Mouse (Mus musculus): ENCODE measurements around the gene Khdrbs2.

Gene Khdrbs2

DNA sequence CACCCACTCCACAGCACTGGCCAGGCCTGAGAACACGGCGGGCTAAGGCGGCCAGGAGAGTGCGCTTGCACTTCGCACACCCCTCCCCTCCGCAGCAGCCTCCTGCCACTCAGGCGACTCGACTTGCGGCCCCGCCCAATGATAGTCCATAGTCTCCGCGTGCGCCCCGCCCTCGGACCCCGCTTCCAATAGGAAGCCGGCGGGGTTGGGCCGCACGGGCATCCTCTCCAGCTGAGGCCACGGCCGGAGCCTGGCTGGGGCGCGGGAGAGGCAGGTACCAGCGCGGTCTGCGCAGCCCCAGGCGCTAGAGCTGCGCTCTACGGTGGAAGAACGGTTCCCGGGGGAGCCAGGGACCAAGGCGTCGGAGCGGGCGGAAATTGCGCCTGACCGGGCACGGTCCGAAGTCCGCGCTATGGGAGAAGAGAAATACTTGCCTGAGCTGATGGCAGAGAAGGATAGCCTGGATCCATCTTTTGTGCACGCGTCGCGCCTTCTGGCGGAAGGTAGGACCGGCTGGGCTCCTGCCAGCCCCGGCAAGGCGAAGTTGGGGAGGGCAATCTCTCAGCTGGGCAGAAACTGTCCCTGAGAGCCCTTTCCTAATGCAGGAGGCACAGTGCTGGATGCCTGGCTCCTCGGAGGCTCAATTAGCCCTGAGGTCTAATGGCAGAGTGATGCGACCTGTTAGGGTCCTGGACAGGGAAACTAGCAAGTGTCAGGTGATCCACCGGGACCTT, at the start of gene Khdrbs2:
TSS of gene Khdrbs2 (plus strand) at position 209 of the 734 bp plus-strand sequence.
- DNase-seq (ENCODE audit: low spot score) = peak; percentile 63

DNA sequence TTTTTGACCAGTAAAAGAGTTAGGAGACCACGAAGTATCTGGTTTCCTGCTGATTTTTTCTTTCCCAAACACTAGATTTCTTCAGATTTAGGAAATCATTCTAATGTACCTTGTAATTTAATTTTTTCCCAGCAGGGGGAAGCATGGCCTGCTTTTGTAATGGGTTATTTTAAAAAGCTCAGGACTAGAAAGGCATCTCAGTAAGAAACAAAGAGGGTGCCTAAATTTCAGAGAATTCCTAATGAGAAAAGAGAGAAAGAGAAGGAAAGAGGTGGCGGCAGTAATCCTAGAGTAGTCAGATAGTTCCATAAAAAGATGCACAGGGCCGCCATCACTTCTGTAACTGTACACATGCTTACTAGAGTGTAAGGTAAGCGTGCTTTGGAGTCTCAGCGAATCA, 2.1 kb downstream of the Khdrbs2 start:
- peak; percentile 73 for DNase-seq (ENCODE audit: low spot score)

DNA sequence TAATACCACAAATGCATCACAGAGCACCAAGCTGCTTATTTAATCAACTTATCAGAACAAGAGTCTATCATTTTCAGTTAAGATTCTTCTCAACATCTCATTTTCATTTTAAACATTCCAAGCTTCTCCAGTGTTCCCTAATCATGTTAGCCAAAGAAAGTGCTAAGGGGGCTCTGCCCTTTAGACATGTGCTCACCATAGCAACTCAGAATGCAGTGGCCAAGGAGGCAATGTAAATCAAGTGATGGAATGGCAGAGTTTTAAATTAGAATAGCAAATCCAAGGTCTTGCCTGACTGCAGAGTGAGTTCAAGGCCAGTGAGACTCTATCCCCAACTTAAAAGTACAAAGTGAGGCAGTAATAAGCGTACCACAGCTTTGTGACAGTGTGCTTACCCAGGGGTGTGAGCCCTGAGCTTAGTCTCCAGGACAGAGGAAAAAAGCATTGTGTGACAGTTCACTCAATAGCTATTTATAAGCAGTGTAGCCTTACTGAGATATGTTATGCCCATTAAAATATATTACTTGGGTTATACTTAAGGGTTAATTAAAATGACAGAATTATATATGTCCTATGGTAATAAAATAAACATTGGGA, 27.2 kb downstream of the Khdrbs2 start:
- DNase-seq (ENCODE audit: low spot score) = no peak

DNA sequence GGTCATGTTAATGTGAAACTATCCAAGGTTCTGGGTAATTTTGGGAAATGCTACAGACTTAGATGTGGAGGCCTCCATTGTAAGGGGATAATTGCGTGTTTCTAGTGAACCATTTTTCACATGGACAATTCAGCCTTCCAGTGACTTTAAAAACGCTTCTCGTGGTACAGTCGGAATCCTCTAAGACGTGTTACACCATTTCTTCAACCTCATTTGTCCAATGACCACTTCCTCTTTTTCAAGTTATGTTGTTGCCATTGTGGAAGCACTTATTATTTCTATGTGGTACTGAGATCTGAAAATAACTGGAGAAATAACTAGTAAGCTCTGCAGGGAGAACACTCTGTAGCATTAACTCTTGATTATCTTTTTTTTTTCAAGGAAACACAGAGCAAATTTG, 75.9 kb downstream of the Khdrbs2 start:
- no peak for DNase-seq (ENCODE audit: low spot score)

DNA sequence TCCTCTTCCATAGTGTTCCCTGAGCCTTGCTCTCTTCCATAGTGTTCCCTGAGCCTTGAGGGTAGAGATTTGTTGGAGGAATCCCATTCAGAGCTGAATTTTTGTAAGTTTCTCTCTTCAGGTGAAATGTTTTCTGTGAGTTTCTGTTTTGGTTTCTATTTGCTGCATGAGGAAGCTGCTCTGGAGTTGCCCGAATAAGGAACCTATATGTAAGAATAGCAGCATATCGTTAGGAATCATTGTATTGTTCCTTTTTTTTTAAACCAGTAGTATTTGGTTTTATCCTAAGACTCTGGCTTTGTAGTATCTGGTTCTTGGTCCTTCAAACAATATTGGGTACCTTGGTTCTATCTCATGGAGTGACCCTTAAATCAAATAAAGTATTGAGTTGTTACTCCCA, 77.1 kb downstream of the Khdrbs2 start:
- no peak for DNase-seq (ENCODE audit: low spot score)

DNA sequence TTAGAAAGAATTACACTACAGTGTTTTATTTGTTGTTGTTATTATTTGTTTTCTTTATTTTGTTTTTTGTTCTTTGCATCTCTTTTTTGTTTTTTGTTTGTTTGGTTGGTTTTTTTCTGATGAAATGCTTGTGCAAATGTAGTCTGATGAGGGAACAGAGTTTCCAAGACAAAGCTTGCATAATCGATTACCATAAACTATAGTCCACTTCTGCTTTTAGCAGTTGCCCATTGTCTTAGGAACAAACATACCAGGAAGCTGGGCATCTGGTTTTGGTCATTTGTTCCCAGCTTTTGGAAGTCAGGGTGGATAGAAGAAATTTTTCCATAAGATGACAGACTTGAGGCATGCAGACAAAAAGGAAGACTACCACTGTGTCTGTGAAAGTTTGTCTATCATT, 77.8 kb downstream of the Khdrbs2 start:
- no peak for DNase-seq (ENCODE audit: low spot score)

DNA sequence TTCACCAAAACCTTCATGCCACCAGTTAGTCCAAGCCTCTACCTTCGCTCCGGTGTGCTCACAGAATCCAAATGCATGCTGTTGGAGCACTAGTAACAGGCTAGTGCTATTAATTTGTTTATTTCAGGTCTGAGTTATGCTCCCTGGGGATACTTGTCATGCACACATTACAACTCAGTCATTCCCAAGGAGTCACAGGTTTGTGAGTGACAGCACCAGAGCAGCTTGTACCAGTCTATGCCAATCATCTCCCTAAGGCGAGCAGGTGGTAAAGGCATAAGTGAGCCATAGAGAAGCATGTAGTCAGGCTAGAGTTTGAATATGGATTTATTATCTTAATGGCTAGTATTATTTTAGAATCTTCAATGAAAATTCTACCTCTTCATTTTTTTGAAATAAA, 86.4 kb downstream of the Khdrbs2 start:
- DNase-seq (ENCODE audit: low spot score) = no peak

DNA sequence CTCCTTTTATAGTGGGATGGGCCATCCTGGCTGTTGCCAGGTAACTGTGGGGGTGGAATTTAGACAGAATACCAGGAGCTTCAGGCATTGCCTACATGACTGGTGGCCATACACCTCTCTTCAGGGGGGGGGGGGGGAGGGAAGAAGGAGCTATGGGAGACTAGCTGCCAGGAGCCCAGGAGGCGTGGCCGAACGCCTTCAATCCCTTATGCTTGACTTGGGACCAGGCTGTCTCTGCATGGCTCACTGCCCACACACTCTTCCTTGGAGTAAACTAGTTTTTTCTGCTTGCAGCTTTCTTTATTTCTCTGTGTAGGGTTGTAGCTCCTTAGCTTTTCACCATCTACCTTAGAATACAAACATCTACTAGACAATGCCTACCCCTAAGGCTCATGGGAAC, 98.0 kb downstream of the Khdrbs2 start:
- no peak for DNase-seq (ENCODE audit: low spot score)

DNA sequence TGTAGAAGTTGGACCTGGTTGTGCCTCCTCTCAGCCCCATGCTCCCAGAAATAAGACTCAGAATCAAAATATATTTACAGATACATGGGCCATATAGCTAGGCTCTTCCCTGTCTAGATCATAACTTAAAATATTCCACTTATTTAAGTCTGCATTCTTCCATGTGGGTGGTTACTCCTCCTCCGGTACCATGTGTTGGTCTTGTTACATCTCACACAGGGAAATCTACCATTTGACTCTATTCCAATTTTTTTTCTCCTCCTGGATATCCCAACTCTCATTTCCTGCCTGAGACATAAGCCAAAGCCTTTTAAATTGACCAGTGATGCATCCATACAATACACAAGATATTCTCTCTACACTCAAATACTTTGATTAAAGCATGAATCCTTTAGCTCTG, 122.2 kb downstream of the Khdrbs2 start:
- no peak for DNase-seq (ENCODE audit: low spot score)

DNA sequence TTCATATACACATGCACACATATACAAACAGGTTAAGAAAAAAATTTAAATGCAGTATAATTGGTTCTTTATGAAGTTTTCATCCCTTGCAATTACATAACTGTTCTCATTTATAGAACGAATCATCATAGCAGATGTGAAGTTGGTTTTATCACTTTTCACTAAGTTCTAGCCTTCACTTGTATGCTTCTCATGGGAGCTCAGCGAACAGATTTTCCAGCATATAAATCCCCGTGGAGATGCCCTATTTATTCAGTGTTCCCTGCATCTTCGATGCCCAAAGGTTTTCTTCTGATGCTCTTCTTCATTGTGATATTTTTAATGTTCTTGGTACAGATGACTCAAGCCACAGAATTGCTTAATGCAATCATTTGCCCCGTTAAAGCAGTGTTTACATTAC, 128.9 kb downstream of the Khdrbs2 start:
- no peak for DNase-seq (ENCODE audit: low spot score)

DNA sequence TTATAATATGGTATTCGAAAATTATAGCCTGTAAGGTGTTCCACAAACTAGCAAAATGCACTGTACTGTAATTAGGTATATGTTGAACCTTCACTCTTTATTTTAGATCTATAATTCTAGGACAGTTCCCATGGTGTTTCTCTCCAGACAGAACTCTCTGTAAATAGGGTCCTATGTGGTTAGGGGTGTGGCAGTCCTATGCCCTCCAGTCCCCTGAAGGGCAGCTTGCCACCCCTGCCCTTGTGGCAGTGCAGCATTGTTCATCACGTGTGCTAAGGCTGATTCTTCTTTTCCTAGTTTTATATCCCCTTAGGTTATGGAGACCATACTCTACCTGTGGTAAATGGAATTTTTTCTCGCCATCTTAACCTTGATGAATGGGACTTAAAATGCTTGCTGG, 136.6 kb downstream of the Khdrbs2 start:
- DNase-seq (ENCODE audit: low spot score) = no peak

DNA sequence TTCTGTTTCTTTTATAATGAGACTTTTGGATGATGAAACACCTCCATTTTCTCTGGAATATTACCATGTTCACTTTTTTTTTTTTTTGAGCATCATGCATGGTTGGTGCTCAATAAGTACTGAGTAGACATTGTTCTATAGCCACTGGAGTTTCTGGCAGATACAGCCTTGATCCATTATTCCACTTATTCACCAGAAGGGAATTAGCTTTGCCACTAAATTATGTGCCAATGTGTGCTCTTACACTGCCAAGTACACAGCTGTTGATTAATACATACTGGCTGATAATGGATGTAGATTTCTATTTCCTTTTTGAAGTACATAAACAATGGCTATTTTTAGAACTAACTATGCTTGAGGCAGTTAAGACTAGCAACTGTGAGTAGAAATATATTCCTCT, 137.1 kb downstream of the Khdrbs2 start:
- no peak for DNase-seq (ENCODE audit: low spot score)

DNA sequence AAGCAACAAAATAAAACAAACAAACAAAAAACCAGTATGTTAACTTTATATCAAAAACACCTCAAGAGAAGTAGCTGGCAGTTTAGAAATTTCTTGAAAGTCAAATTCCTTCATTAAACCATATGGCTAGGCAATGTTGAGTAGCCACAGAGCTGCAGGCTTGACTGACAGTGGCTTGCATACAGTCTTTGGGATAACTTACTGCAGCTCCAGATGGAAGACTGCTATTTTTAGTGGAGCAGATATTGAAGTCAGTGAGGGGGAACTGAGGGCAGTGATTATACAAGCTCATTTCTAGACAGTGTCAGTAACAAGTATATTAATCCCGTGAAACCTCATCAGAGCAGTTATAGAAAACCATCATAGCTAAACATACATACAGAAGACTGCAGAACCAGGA, 166.6 kb downstream of the Khdrbs2 start:
- DNase-seq (ENCODE audit: low spot score) = no peak

DNA sequence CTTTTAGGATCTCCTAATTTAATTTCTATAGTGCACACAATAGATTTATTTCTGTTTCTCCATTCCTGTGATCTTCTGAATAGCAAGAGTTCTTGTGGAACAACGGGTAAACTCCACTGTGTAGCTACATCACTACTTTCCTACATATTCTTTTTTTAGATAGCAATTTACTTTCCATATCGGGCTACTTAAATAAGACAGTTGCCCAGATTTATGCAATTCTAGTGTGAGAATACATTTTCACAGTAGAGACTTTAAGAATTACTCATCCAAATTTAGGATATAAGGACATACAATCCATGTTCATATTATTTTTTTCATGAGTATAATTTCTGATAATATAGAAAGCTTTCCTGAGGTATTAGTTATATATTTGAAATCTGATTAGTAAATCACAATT, 175.0 kb downstream of the Khdrbs2 start:
- DNase-seq (ENCODE audit: low spot score) = no peak

DNA sequence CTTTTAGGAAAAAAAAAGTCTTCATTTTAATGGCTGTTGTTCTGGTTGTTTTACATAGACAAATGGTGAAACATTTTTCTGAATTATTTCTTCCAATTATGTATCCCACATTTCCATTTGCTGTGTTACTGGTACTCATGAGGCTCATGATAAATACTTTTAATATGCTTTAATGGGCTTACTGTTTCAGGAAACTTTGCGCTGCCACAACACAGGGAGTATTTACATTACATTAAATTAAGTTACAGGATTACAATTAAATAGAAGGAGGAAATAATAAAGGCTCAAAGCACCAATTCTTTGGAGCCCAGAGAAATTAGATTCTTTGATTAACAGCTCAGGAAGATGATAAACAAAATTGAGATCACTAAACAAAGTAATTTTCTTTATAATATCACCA, 179.6 kb downstream of the Khdrbs2 start:
- DNase-seq (ENCODE audit: low spot score) = no peak

DNA sequence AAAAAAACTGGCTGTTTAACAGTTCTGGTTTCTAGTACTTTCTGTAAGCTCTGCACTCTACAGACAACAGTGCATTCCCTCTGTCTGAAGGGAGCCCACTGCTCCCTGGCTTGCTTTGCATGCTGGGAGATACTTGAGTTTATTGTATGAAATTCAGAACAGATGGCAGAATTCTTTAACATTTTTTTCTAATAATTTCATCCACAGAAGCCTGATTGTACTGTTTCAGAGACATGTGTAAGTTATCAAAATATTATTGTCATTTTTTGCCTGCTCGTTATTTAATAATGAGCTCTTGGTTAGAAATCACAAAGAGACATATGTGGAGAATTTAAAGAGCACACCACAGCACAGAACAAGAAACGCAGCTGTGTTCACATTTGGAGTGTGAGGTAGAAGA, 191.0 kb downstream of the Khdrbs2 start:
- no peak for DNase-seq (ENCODE audit: low spot score)

DNA sequence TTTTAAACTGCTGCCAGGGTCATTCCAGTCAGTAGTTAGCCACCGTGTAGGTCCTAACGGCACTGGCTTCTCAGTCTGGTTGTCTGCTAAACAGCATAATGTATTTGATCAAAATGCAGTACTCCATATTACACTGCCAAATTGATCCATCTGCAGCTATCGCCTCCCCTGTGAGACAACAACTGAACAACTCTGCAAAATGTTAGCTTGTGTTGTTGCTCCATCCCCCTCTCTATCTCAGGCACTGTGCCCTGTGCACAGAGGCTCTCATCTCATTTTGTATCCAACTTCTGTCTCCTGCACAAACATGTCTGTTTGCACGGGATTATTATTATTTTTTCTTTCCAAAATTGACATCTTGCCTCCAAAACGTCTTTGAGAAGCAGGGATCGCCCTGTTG, 225.0 kb downstream of the Khdrbs2 start:
- peak; percentile 17 for DNase-seq (ENCODE audit: low spot score)

DNA sequence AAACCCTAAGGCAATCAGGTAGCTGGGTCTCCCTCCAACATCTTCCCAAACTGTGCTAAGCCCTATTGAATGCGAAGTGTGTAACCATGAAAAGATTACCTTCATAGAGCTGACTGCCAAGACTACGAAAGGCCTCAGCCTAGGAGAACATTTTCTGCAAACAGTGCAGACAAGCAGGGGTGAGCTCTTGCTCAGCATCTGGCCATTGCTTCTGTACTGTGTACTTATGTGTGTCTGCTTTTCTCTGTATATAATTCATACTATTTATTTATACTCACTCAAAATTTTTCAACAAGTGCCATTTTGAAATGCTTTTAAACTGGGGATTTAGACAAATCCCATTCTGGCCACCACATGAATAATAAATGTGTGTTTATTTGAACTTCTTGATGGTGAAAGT, 235.1 kb downstream of the Khdrbs2 start:
- no peak for DNase-seq (ENCODE audit: low spot score)

DNA sequence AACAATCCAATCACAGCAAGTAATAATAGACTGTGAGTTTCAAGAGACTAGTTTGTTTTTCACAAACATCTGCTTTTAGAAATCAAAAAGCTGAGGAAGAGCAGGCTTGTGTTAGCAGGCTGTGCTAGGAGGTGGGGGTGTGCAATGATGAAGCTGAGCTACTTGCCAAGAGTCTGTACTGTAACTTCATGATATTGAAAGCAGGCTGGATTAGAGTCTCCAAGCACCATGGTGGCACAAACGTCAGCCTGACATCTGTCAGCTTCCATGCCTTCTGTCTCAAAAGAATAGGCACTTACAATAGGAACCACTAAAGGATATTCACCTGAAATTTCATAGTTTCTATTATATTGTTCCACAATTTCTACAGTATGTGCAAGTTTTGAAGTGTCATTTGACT, 255.9 kb downstream of the Khdrbs2 start:
- no peak for DNase-seq (ENCODE audit: low spot score)

DNA sequence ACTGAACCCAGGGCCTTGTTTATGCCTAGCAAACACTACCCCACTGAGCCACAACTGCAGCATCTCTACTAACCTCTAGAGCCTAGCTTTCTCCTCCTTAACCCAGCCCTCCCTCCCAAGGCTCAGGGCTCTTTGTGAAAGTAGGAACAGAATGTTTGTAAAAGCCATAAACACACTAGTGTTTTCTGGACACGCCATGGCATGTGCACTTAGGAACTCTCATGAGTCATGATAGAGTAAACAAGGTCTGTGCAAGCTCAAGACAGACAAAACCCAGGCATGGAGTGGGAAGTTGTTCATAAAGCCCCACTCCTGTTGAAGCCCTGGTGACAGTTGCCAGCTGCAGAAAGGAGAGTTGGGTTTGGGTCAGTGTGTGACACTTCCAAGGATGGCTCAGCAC, 257.0 kb downstream of the Khdrbs2 start:
- DNase-seq (ENCODE audit: low spot score) = no peak

DNA sequence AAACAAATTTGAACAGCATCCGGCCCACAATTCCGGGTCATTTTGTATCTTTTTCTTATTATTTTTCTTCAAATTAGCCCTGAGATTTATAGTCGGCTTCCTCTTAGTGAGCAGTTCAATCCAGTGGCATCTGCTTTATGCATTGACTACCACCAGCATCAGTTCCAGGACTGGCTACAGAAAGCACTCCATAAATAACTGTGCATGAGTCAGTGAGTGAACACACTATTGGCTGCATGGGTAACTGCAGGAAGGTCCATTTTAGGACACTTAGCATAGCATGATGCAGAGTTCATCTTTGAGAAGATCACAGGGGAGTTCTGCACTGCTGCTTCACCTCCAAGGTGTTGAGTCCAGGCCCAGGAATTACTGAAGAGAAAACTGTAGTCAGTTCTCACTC, 258.0 kb downstream of the Khdrbs2 start:
- DNase-seq (ENCODE audit: low spot score) = no peak

DNA sequence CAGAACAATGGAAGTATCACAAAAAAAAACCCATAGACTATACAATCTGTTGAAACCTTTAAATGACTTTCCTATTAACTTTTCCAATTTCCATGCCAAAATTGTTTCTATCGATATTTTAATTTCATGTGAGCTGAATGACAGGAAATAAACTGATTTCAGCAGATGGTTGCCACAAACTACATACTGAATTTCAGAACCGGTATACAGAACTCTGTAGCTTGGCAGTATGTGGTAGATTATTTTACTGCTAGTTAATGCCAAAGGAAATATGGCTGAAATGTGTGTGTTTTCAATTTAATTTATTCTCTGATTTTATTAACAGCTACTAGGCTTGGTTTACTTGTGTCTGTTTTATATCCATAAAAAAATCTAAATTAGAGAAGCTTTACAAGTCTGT, 260.6 kb downstream of the Khdrbs2 start:
- no peak for DNase-seq (ENCODE audit: low spot score)

DNA sequence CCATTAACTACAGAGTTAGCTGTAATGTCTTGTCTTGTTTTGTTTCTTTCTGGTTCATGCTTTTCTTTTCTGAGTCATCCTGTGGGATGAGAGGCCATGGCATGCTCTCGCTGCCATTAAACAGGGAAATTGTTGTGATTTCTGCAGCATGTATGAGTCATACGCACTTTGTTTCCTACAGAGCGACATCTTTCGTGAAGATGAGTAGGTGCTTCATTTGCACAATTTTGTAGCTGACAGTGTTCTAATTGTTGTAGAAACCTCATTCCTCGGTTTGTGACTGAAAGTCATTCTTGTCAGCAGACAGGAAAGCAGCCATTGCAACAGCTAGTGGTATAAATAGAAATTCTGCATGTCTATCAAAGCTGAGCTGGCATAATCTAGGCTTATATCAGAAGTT, 271.4 kb downstream of the Khdrbs2 start:
- DNase-seq (ENCODE audit: low spot score) = no peak

DNA sequence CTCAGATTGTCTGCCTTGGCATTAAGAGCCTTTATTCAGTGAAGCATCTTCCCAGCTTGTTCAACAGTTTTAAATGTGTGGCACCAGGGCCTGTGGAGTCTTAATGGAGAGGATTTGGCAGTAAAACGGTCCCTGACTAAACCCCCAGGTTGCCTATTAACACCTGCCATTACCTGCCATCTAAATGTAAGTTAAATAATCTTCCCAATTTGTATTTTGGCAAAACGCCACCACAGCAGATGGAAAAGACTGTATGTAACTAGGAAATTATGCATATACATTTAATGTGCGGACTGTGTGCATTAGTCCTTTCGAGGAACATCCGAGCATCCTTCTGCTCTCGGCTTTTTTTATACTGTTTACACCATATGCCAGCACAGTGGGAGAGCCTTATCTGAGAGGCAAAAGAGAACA, 290.6 kb downstream of the Khdrbs2 start:
- DNase-seq (ENCODE audit: low spot score) = no peak
